Mouse (Mus musculus): ENCODE measurements around the gene Atf7ip. TPM values are rescaled to one million over a fixed set of nuclear protein-coding genes. Genes with fewer than 3 reads are reported as not detected.
"Not testable (repeated sequence)": the region's sequence is repeated elsewhere in the genome, so short reads cannot be mapped to it uniquely, and the experiment has no call there.

Gene Atf7ip
- 100 to 1,000 TPM; 142 TPM for total RNA-seq (2021)

DNA sequence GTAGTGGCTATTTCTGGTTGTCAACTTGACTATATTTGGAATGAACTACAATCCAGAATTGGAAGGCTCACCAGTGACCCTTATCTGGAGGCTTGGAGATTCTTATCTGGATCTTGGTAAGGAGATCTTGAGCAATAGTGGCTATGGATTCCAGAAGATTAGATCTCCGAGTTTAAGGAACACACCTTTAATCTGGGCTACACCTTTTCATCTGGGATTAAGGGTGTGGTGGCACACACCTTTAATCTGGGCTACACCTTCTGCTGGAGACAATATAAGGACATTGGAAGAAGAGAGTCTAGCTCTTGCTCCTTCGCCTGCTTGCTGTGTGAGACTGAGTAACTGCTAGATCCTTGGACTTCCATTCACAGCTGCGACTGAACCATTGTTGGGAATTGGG lies at the start of gene Atf7ip:
Gene Atf7ip, plus strand, starts transcription at position 301 of the 400 bp plus-strand sequence.
- DNase-seq; intact Hi-C loops (cut with DNase I): not testable (repeated sequence)

DNA sequence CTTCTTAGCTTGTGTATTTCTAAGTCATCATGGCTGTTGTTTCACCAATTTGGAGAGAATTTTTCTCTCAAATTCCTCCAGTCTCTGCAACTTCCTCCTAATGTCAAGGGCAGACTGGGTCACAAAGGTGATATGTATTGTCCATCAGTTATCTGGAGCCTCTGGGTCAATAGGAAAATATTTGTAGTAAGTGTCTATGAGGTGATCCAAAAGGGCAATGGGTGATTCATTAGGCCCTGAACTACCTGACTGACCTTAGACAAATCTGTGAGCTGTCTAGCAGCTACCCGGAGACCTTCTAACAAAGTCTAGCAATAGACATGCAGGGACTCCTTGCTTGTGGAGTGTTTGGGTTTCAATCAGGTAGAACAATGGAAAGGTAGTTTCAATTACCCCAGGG lies 49.7 kb upstream of the Atf7ip start:
- intact Hi-C loops (cut with DNase I): no loop called here
- no peak for DNase-seq

DNA sequence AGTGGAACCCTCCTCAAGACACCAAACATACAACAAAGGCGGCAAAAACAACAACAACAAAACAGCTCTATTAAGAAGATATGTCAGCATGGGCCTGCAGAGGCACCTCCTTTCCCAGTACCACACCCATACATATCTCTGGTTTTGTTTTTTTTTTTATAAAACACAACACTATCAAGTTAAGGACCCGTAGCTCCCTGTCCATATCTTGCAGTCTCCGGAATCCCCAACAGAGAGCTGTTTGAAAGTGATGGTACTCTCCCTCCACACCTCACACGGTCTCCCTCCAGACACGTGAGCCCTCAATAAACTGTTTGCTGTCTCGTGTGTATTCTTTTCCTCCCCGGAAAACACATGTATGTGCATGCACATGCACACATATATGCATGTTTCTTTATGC lies 46.8 kb upstream of the Atf7ip start:
- intact Hi-C loops (cut with DNase I): no loop called here
- no peak for DNase-seq

DNA sequence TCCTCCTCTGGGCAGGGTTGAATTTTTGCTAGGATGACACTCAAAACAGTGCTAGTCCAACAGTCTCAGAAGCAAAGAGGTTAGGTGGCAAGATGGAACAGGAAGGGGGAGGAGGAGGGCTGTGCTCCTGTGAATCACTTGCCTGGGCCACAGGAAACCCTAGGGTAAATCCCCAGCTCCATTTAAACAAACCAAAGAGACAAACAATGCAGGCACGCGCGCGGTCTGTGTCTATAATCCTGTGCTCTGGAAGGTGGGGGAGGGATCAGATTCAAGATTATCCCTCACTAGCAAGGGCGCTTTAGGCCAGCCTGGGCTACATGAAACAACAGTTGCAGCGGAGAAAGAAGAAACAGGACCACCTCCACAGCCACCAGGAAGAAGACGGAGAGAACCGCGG lies 42.5 kb upstream of the Atf7ip start:
- intact Hi-C loops (cut with DNase I): no loop called here
- DNase-seq: no peak

DNA sequence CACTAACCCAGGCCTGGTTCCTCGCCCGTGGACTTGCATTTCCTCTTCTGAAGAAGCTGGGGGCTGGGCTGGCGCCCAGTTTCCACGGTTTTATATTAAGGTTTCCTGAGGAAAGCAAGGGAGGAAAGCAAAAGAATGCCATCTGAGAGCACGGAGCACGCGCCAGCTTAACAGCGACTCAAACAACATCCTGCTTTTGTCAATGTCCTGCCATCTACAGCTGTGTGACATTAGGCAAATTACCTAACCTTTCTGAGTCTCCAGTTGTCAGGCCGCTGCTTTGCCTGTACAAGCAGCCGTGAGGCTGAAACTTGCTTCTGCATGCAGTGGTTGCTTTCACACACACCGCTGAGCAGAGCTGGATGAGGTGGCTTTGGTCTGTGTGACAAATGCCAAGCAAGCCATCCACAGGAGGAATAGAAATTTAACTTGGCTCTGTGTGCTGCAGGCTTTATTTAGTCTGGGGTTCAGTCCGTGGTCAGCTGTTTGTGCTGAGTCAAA lies 41.8 kb upstream of the Atf7ip start:
- no peak for DNase-seq
- intact Hi-C loops (cut with DNase I): no loop called here

DNA sequence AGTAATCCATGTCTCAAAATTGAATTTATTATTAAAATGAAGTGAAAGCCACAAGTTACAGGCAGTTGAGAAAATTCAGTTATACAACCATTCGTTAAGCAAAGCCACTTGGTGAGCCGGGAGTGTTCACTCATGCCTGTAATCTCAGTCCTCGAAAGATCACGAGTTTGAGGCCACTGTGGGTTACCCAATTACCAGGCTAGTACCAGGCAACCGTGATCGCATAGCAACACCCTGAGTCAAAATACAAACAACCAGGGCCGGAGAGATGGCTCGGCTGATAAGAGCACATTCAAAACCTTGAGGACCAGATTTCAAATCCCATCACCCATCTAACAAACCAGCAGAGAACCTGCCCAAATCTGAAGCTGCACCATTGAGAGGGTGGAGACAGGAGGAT lies 40.9 kb upstream of the Atf7ip start:
- DNase-seq: no peak
- intact Hi-C loops (cut with DNase I): loop anchor here (5.0 kb wide), 2 partner anchors 52 to 87 kb away; no protein-coding TSS in a partner anchor

DNA sequence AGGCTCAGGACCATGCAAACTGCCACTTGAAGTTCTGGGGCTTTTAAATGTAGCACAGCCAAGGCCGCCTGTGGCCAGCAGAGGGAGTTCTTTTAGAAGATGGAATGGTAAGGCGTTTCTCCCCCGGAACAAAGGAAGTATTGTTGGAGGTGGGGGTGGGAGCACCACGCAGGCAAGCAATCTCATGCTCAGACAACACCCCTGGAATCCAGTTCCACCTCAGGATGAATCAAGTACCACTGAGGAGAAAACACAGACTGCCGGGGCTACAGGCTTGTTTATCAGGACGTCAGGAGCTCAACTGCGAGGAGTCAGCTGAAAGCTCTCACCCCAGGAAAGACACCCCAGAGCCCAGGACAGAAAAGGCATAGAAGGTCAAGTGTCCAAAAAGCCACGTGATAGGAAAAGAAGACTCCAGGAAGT lies 40.0 kb upstream of the Atf7ip start:
- intact Hi-C loops (cut with DNase I): loop anchor here (5.0 kb wide), 2 partner anchors 51 to 86 kb away; no protein-coding TSS in a partner anchor
- peak; percentile 70 for DNase-seq

DNA sequence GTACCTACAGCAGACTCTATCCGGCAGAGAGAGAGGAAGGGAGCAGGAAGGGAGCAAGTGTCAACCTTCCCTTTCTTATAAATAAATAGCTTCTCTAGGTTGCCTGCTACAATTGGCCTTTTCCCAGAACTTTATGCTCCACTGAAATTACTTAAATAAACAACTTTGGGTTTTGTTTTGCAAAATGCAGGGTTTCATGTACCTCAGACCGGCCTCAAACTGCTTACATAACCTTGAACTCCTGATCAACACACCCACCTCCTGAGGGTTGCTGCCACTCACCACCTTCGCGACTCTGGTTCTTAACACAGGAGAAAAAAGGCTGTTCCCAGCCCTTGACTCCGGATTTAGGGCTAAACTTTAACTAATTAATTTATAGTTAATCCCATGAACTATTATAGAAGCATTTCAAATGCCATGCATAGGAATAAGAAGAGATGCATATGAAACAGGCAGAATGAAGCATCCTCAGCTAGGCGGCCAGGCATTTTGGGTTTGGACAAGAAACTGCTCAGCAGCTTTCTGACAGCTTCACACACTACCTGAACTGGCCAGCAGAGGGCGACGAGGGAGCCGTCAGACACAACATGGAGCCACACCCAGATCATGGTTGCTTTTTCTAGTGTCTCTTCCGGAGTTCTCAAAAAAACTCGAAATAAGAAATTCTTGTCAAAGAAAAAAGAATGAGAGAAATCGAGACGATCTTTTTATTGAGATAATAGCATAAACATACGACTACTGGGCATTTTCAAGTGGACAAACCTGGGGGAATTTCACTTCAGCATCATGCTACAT lies 38.8 kb upstream of the Atf7ip start:
- DNase-seq: peak; percentile 89
- intact Hi-C loops (cut with DNase I): loop anchor here (5.0 kb wide), 2 partner anchors 50 to 85 kb away; no protein-coding TSS in a partner anchor

DNA sequence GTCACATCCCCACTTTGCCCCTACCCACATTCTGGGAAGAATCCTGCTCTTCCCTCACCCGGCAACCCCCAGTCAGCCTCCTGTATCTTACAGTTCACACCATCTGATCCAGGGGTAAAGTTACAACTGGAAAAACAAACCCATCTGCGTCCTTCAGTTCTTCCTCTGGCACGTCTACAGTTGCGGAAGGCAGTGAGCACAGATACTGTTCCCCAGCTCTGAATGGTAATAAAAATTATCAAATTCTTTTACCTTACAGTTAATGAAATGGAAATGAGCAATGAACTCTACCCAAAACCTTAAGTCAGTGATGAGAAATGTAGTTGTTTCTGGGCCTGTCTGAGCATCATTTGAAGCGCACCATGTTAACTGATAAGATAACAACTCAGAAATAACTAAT lies 38.1 kb upstream of the Atf7ip start:
- DNase-seq: no peak
- intact Hi-C loops (cut with DNase I): loop anchor here (5.0 kb wide), 2 partner anchors 49 to 84 kb away; no protein-coding TSS in a partner anchor

DNA sequence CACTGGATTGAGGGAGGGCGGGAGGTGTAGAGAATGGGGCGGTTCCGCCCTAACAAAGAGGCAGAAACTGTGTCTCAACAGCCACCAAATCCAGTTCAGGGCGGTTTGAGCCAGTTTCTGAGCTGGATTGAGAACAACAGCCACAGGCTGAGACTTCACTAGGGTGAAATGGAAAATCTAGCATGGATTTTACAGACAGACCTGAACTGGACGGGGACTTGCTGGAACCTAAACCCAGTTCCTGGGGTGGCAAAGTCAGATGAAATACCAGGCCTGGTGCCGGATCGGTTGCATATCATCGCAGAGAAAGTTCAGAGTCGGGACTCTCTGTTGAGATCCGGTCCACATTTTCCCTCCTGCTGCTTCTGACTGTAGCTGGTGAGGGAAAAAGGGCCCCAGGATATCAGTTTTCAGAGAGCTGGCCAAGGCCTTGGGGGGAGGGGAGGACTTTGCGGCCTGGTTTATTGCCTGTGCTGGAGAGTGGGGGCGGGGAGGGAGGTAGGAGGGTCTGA lies 37.5 kb upstream of the Atf7ip start:
- intact Hi-C loops (cut with DNase I): loop anchor here (5.0 kb wide), 2 partner anchors 49 to 84 kb away; no protein-coding TSS in a partner anchor
- peak; percentile 98 for DNase-seq

DNA sequence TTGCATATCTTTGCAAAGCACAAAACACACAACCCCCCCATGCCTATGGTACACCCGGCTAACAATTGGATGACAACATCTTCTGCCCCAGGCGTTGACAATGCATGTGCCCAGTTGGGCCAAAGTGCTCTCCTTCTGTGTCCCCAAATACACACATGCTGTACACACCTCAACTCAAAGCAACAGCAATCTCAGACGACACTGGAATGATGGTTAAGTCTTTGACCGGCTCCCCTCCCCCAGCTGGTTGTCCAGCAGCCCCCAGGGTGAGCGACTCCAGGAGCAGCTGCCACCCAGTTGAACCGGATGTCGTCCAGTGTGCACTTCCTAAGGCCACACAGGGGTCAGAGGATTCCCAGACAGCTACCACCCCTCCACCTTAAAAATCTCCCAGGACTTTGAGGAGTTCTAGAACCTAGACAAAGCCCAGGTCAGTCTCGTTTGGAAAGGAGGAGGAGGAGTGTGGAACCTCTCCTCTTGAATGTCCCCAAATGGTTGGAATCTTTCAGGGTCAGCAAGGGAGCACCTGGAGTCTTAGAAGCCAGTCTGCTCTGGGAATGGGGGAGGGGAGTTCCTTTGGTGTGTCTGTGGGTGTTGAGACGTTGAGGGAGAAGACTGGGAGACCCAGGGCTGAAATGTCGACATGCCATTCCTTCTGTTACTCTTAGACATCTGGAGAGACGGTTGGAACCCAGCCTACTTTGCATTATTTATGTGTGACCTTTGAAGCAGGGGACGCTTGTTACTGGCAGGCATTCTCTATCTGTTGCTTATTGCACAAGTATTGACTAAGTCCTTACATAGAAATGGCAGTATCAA lies 36.8 kb upstream of the Atf7ip start:
- peak; percentile 46 for DNase-seq
- intact Hi-C loops (cut with DNase I): loop anchor here (5.0 kb wide), 2 partner anchors 48 to 83 kb away; no protein-coding TSS in a partner anchor

DNA sequence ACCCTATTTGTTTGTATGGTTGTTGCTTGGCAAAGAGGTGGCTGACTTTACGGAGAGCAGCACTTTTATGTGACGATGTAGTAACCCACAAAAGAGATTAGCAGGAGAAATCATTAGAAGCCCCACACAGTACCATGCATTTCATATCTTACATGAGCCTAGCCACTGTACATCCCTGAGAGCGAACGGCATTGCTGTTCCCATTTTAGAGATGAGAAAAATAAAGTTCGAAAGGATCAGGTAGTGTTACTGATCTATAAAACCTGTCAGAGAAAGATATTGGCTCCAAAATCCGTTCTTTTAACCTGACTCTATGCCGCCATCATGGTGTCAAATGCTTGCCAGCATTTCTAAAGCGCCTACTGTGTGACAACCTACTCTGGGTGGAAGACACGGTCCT lies 36.2 kb upstream of the Atf7ip start:
- no peak for DNase-seq
- intact Hi-C loops (cut with DNase I): loop anchor here (5.0 kb wide), 2 partner anchors 47 to 82 kb away; no protein-coding TSS in a partner anchor

DNA sequence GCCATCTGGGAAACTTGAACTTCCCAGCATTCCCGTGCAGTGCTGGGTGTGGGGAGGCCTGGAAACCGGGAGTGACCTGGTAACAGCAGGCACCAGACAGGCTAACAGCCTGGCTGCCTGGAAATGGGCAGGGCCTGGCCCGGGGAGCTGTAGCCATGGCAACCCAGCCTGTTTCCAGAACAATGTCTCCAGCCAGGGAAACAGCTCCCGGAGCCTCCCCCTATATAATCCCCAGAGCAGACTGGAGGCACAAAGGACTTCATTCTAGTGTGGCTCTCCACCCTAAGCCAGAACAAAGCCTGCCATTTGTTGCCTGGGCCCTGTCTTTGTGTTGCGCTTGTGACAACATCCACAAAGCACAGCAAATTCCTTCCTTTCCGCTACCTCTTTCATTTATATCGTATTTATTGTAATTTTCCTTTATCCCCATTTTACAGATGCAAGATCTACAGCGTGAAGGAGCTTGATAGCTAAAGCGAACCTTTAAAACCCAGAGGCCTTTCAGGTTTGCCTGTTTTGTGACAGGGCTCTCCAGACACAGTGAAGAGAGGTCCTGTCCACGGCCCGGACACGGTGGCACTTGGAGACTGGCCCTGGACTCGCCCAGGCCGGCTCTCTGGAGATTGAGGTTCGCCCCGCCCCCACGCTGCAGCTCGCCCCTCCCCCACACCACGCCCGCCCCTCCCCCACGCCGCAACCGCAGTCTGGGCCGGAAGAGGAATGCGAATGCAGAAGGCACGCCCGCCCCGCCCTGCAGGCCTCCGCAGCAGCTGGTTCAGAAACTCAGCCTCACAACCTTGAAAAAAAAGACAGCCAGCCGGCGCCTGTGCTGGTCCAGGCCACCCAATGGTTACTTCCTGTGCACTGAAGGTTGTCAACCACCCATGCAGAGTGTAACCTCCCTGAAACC lies 35.4 kb upstream of the Atf7ip start:
- intact Hi-C loops (cut with DNase I): no loop called here
- DNase-seq: peak; percentile 94

DNA sequence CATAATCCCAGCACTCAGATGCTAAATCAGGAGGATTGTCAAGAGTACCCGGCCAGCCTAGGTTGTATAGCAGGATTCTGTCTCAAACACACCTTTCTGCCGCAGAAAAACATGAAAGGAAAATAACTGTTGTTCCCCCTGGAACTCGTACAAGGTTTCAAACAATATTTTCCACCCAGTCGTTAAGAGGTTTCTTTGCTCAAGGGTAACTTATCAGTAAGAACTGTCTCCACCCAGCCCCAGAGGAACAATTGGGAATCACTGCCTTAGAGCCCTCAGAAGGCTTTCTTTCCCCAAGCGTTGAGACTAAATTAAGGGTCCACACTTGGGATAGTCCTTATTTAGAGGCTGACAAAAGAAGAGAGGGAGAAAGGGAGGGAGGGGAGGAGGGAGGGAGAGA lies 34.4 kb upstream of the Atf7ip start:
- intact Hi-C loops (cut with DNase I): no loop called here
- DNase-seq: no peak

DNA sequence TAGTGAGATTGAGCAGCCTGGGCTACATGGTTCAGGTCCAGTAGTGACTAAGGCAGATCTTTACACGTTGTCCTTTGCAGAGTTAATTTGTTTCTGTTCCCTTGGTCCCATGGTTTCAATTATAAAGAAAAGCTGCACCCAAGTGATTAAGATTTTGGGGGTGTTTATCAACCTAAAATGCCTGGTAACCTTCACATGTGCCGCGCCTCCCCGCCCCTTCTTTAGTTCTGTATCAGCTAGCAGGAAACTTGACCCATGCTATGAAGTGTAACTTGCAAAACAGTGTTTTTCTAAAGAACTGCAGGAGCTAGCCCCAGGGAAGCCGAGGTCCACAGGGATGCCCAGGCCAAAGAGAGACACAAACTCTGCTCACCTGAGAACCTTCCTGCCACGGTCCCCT lies 33.2 kb upstream of the Atf7ip start:
- intact Hi-C loops (cut with DNase I): no loop called here
- DNase-seq: no peak

DNA sequence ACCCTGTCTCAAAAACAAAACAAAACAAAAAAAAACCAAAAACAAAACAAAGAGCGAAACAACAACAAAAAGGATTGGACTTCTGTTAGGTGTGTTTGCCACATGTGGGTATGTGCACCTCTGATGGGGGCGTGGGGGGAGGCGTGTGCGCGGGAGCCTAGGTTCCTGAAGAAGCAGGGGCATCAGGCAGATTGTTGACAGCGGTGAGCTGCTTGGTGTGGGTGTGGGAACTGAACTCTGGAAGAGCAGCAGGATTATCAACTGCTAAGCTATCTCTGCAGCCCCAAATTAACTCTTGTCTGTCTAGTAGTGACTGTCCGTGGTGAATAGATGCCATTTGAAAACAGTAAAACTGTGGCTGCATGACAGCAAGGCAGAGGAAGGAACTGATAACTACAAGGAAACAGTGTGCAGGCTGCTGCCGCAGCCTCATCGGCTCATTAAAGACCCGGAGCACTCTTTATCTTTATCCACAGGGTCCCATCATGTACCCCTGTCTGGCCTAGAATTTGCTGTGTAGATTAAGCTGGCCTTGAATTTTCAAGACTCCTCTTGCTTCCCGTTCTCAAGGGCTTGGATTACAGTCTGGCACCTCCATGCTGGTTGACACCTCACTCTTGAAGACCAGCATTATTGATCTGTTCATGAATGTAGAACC lies 32.4 kb upstream of the Atf7ip start:
- no peak for DNase-seq
- intact Hi-C loops (cut with DNase I): no loop called here

DNA sequence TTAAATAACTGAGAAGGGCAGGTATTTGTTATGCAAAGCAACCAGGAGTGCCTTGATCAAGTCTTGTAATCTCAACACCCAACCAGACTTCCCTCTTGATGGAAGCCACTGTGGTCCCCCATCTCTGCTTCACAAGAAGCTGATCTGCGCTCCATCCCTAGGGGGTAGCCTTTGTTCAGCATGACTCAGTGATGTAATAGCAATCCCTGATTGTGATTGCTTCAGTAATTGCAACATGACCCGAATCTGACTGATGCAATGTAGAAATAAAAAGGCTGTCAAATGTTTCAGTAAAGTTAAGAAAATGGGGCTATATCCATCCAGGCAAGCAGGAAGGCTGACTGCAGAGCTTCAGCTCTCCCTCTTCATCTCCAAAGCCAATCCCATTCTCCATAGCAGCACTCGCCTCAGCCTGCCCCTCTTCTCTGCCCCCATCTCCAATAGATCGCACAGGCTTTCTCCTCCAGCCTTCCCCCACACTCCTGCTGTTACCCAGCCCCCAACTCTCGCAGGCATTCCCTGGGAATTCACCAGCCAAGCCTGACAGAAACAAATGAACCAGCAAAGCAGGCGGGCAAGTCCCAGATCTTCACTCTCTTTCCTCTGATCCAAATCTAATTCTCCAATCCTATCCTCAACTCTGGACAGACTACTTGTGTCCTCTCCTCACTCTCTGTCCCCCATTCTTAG lies 30.7 kb upstream of the Atf7ip start:
- DNase-seq: peak; percentile 24
- intact Hi-C loops (cut with DNase I): no loop called here

DNA sequence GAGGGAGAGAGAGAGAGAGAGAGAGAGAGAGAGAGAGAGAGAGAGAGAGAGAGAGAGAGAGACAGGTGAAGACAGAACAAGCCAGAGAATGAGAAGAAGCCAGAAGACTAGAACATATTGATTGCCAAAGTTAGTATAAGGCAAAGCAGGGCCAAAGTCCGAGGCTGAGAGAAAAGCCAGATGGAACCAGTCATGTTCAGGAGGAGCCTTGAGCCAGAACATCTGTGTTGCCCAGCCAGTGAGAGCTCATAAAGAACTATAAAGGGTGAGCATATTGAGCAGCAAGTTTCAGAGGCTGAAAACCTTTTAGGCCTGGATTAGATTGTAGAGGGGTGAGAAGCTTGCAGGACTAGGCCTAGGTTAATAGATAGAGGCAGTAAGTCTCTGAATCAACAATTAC lies 28.1 kb upstream of the Atf7ip start:
- intact Hi-C loops (cut with DNase I): no loop called here
- no peak for DNase-seq

DNA sequence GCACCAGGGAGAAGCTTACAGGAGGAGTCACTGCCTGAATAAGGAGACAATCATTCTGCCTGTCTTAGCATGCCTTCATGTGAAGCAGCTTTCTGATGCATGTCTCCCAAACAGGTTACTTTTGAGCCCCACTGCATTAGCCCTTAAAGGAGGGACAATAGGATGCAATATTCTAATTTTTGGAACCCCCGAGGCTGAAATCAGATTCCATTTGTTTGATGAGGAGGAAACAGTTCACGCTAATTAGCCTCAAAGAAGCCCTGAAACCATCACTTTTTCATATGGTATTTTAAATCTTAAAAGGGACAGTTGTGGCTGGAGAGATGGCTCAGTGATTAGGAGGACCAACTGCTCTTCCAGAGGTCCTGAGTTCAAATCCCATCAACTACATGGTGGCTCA lies 22.4 kb upstream of the Atf7ip start:
- intact Hi-C loops (cut with DNase I): no loop called here

More for the DNA sequence above, 22.4 kb upstream of the Atf7ip start:
- DNase-seq: no peak
